Mouse (Mus musculus): ENCODE measurements around the gene Jade3.
"Not testable (repeated sequence)": the region's sequence is repeated elsewhere in the genome, so short reads cannot be mapped to it uniquely, and the experiment has no call there.

Jade3 gene

DNA sequence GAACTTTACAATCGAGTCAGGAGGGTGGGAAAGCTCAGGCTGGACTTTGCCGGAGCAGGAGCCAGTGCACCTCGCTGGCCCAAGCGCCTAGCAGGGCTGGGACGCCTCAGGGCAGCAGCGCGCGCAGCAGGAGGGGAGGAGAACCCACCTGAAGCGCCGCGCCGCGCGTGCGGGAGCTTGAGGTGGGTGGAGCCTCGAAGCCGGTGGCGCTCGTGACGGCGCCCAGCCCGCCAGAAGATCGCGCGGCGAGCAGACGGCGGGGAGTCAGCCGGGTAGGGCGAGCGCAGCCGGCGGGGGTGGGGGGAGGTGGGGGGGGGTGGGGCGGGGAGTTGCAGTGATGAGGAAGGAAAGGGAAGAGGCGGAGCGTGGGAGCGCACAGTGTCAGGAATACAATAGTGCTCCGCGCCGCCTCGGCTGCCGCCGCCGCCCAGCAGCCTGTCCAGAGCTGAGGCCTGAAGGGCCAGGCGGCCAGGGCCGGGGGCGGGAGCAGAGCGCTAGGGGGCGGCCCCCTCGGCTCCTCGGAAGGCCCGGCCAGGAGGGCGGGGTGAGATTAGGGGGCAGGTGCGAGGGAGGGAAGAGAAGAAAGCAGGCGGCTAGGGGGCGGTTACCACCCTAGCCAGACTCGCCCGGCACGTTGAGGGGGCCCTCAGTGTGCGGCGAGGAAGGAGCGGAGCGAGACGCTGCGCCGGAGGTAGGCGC is at the start of gene Jade3:
Jade3 (plus strand) TSS at position 549 of the 699 bp plus-strand sequence.
- peak; percentile 12 for DNase-seq (ENCODE audit: low spot score)

GRCm38 (mm10) chrX:20379347-20380014 is 46.0 kb upstream of the Jade3 start:
- DNase-seq (ENCODE audit: low spot score): no peak

GRCm38 (mm10) chrX:20382260-20382659 is 43.2 kb upstream of the Jade3 start:
- no peak for DNase-seq (ENCODE audit: low spot score)

DNA sequence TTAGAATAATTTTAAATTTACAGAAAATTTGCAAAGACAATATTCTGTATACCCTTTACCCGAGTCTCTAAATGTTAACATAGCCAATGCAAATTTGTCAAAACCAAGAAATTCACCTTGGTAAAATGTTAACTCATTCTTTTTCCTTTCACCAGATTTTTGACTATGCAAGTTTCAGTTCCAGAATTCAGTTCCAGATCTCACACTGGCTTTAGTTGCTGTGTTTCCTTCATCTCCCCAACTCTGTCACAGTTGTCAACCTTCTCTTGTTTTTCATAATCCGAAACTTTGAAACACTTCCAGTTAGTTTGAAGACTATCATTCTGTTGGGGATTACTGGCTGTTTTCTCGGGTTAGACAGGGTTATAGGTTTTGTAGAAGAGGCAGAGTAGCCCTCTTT is 38.5 kb upstream of the Jade3 start:
- no peak for DNase-seq (ENCODE audit: low spot score)

DNA sequence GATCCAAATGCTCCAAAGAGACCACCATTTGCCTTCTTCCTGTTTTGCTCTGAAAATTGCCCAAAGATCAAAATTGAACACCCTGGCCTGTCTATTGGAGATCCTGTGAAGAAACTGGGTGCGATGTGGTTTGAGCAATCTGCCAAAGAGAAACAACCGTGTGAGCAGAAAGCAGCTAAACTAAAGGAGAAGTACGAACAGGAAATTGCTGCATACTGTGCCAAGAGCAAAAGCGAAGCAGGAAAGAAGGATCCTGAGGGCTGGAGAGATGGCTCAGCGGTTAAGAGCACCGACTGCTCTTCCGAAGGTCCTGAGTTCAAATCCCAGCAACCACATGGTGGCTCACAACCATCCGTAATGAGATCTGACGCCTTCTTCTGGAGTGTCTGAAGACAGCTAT is 33.5 kb upstream of the Jade3 start:
- DNase-seq (ENCODE audit: low spot score): not testable (repeated sequence)

GRCm38 (mm10) chrX:20392942-20393341 is 32.5 kb upstream of the Jade3 start:
- DNase-seq (ENCODE audit: low spot score): no peak

DNA sequence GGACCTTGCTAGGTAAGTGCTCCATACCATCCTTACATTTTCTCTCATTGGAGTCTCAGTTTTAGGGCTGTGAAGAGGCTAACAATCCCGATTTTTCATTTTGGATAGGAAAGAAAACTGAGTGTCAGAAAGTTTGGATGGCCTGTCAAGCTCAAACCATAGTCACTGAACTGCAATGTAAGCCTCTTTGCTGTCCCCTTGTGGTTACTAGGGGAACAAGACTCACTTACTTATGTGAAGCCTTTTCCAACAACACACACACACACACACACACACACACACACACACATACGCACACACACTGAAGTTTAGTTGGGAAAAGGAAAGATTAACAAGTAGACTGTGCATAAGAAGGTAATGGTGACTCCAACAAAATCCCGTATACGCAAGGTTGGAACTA is 21.4 kb upstream of the Jade3 start:
- no peak for DNase-seq (ENCODE audit: low spot score)

DNA sequence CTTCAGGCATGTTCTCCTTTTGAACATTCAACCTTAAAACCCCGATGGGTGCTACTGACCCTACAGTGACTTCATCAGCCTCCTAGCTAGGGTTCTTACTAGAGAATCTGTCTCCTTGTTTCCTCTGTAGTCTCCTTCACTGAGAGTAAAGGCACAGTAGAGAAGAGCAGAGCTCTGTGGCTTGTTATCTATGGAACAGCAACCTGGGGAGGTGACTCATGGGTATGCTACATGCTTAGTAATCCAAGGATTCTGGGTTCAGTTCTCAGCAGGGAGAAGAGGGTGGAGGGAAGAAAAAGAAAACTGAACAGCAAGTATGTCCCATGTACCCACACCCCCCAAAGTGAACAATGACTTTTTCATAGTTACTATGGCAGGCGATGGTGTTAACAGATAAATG is 18.6 kb upstream of the Jade3 start:
- DNase-seq (ENCODE audit: low spot score): no peak

GRCm38 (mm10) chrX:20407676-20408075 is 17.8 kb upstream of the Jade3 start:
- DNase-seq (ENCODE audit: low spot score): no peak

- DNase-seq (ENCODE audit: low spot score): no peak
Observed at GRCm38 (mm10) chrX:20411382-20411781, 14.1 kb upstream of the Jade3 start.

DNA sequence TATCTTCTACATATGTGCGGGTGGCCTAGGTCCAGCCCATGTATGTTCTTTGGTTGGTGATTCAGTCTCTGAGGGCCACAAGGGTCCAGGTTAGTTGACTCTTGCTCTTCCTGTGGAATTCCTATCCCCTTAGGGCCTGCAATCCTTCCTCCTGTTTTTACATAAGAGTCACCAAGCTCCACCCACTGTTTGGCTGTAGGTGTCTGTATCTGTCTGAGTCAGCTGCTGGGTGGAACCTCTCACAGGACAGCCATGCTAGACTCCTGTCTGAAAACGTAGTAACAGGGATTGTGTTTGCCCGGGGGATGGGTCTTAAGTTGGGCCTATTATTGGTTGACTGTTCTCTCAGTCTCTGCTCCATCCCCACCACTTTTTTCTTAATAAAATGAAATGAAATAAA is 13.3 kb upstream of the Jade3 start:
- no peak for DNase-seq (ENCODE audit: low spot score)

DNA sequence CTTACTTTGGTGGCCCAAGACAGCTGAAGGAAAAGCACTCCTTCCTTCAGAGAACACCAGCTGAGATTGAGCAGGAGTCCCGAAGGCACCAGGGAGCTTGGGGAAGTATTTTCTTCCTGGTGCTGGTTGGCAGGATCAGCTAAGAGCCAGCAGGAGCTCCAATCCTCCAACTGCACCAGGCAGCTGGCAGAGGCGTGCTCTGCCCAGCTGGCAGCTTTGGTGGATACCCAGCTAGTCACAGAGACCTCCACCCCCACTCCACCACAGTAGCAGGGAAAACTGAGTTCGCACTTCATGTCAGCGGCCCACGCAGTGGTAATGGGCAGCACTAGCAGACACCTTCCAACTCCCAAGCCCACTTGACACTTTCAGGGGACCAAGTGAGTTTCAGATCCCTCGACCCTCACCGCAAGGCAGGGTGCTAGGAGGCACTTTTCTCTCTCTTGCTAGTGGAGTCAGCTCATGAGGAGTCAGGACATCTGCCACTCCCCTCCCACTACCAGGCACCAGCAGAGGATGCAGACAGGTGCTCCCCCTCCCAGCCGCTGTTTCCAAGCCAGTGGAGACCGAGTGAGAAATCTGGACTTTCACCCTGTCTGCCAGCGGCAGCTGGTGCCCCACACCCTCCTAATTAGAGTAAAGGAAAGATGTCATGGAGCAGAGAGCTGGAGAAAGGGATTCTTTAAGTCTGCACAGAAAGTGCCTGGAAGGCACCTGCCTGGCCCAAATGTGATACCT is 10.4 kb upstream of the Jade3 start:
- DNase-seq (ENCODE audit: low spot score): no peak

DNA sequence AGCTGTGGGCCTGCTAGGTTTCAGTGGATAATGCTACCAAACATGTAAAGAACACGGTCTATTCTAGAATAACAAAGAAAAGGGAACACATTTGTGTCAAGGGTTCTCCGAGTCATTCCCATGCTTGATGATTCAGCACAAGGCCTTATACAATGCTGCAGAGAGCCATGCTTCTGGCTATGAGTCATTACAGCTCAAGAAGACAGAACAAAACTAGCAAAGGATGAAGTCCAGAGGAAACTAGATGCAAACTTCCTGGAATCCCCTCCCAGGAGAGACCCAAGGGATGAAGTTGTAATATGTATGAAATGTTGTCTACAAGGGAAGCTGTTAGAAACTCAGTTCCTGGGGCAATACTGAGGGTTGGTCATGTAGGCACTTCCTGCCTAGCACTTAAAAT is 7.0 kb upstream of the Jade3 start:
- no peak for DNase-seq (ENCODE audit: low spot score)

DNA sequence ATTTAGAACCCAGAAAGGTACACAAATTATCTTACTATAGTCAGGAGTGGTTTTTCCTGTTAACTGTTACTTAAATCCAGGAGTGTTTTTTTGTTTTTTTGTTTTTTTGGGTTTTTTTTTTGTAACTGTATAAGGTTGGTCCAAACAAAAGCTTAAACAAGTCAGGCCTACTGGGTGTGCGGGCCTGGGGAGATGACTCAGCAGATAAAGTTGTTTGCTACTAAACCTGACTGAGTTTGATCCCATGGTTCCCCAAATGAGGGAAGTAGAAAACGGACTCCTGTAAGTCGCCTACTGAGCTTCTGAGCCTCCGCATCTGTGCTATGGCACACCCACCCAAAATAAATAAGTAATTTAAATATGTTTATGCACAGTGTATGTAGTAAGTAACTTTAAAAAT is 6.0 kb upstream of the Jade3 start:
- no peak for DNase-seq (ENCODE audit: low spot score)

DNA sequence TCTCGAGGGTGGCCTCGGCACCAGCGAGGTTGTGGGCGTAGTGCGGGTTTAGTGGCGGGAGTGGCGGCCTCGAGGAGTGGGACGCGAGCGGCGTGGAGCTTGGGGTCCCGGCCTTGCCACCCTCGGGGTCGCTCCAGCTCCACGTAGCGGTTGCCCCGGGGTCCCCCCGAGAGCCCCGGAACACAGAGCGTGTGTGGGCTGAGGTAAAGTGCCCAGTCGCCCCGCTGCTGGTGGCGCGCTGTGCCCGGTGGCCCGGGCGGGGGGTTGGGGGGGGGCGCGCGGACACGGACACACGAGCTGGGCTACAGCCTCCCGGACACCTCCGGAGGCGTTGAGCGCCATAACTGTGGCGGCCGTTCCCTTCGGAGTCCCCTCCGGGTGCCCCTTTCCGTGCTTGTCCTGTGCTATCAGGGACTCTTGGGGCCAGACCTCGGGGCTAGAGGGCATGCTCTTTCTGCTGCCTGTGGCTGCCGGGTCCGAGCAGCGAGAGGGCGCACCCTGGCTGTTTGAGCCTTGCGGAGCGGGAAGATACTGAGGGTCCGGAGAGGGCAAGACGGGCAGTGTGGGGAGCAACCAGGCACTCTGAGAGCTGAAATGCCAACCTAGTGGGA is 456 bp downstream of the Jade3 start:
- DNase-seq (ENCODE audit: low spot score): no peak

DNA sequence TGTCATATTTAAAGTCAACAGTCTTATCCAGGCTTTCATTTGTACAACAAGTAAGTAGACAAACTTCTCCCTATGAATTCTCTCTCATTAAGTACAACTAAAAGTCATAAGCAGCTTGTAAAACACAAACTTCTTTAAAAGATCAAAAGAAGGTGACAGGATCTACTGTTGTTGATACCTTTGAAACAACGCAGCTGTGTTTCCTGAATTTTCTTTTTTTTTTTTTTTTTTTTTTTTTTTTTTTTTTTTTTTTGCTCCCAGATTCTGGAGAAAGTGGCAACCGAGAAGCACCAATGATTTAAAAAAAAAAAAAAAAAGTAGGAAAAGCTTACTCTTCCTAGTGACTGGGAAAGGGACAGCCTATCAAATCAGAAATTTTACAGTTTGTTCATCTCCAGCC is 57.7 kb downstream of the Jade3 start:
- no peak for DNase-seq (ENCODE audit: low spot score)

DNA sequence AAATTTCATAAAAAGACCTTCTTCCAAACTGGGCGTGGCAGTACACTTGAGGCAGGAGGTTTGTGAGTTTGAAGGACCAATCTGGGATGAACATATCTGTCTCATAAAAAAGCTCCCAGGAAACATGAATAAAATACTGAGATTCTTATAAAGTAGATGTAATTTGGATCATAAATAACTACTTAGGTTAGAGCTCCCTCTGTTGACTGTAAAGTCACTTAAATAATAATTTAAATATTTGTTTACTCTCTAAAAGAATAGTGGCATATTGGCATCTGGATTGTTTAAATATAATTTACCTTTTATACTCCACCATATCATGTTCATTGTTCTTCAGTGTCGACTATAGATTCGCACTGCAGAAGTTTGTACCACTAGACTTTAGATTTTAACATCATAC is 72.2 kb downstream of the Jade3 start:
- no peak for DNase-seq (ENCODE audit: low spot score)

DNA sequence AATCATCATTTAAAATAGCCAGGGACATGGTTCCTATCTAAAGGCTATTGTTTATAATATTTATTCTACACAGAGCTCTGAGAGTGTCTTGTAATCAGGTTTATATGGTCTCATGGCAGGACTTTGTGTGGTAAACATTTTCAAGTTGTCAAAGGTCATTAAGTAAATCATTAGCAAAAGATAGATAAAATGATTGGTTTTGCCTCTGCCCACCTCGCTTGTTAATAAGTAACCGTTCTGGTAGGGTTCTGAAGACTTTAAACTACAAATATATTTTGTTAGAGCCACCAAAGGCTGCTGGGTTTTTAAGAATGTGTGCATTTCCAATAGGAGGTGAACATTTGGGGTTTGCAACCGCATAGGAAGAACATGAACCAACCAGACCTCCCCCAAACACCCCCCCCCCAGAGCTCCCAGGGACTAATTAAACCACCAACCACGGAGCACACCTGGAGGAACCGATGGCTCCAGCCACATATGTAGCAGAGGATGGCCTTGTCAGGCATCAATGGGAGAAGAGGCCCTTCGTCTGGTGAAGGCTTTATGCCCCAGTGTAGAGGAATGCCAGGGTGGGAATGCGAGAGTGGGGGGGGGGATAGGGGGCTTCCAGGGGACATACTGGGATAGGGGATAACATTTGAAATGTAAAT is 94.9 kb downstream of the Jade3 start:
- DNase-seq (ENCODE audit: low spot score): no peak

DNA sequence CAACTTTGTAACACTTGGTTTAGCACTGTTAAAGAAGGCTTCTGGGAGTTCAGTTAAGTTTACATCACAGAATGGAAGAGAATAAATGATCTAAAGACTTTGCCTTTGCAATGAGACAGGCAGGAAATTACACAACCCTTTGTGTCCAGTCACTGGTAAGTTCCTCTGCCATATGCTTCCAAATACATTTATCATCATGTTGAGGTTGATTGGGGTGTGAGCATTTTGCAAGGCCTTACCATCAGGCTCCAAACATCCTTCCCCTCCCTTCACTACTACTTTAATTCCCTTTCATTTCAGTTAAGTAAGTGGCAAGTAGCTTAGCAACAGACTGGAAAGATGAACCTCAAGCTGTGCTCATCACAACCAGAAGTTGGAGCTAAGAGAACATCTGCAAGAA is 96.1 kb downstream of the Jade3 start:
- no peak for DNase-seq (ENCODE audit: low spot score)

DNA sequence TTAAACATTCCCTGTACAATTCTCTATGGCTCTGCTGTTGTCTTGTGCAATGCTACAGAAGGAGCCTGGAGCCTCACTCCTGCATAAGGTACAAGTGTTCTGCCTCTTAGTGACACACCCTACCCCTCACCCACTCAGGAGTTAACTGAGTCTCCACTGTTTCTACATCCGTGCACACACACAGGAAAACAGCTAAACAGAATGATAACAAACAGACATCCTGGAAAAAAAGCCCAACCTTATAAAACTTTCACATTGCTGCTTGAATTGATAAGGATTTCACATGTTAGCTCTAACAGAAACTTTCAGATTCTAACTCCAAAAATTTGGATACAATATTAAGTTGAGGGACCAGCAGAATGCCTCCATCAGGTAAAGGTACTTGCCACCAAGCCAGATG is 107.1 kb downstream of the Jade3 start:
- DNase-seq (ENCODE audit: low spot score): no peak

DNA sequence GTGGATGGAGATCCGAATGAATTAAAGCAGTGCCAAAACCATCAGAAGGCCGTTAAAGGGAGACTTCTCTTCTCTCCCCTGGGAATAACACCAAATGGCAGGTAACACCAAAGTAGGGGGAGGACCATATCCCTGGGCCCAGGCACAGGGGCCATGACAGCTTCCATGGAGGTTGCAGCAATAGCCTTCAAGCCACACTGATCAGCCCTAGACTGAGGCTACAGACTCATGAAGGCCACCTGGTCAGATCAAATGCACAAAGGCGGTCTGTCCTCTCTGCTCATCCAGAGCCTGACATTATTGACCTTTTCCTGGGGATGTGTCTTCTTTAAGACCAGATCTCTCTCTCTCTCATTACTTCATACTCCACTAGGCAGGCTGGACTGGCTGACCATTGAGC is 118.4 kb downstream of the Jade3 start:
- no peak for DNase-seq (ENCODE audit: low spot score)

- DNase-seq (ENCODE audit: low spot score): no peak
Observed at GRCm38 (mm10) chrX:20547609-20548008, 122.1 kb downstream of the Jade3 start.

All from urinary bladder, postnatal 10 days (tissue).